Comparison of ENCODE assay signal across 15 mouse cellular contexts in genomic region chr7:137558871-137559270, GRCm38 (mm10).
DNase-seq lines count a peak whose midpoint lies in the region; ATAC-seq lines count a peak whose summit lies in the region.
"Had no signal": no experiment of that assay in that cellular context is flagged by ENCODE, and none has a peak within 500 bp of the region (broad histone marks: within the 10 kb centered on the region; RNA-seq: fewer than 3 reads in every experiment).

No protein-coding gene starts in this region.

- DNase-seq in cerebellum, postnatal 14 days = peak; percentile 58 to 61
- no peak for DNase-seq in cerebellum, adult 9-10 months
- DNase-seq in frontal cortex, postnatal 36 days (ENCODE audit: low spot score in 2 of 2) = peak; percentile 42 to 81
- DNase-seq in left cerebral cortex, adult 11 months (ENCODE audit: low spot score) = peak; percentile 34
- peak; percentile 39 to 53 for DNase-seq in right cerebral cortex, postnatal 10 days (ENCODE audit: low spot score in 2 of 2)
- DNase-seq in thymus, postnatal 0 days (ENCODE audit: low spot score) = no peak
- no peak for DNase-seq in cerebellum, adult 11-12 months
- DNase-seq: cerebellum, postnatal 36 days; heart, postnatal 36 days; kidney, postnatal 25 days; lung, adult 18-20 months; retina, postnatal 1 day; thymus, postnatal 25 days had no signal

- ATAC-seq in cerebellum, adult (ENCODE audit: insufficient number of reproducible peaks, low FRiP score, low TSS enrichment) = no peak
- ATAC-seq: intestine, embryonic 15.5 days had no signal

Comparison
In these comparisons a context has a peak if more than half of its experiments do, and no peak if none do; other contexts are left out.
1. DNase-seq: peak in cerebellum, postnatal 14 days (2 of 2), frontal cortex, postnatal 36 days (2 of 2), left cerebral cortex, adult 11 months (single experiment) and right cerebral cortex, postnatal 10 days (2 of 2); none in cerebellum, adult 9-10 months (single experiment), thymus, postnatal 0 days (single experiment) and cerebellum, adult 11-12 months (single experiment).